Mouse (Mus musculus): ENCODE results near the gene Rab40b. TPM values are rescaled to one million over a fixed set of nuclear protein-coding genes. Genes with fewer than 3 reads are reported as not detected.

Gene Rab40b
- 0.57 TPM in 1 of 2 replicates, not detected in the other for total RNA-seq (2015)
- total RNA-seq (2017) = 0.37 TPM in 1 of 2 replicates, not detected in the other

GRCm38 (mm10) chr11:121387750-121388553 lies at the start of gene Rab40b:
Gene Rab40b, minus strand, starts transcription at chr11:121388251.
- peak; percentile 89 for ATAC-seq (replicated peaks; ENCODE audit: poor library complexity)

- ATAC-seq (replicated peaks; ENCODE audit: poor library complexity) = no peak
These were observed 49.2 kb upstream of the Rab40b start for GRCm38 (mm10) chr11:121437236-121437635.

- ATAC-seq (replicated peaks; ENCODE audit: poor library complexity) = peak; percentile 74
These were observed 46.4 kb upstream of the Rab40b start, which contains the start of gene Fn3k for GRCm38 (mm10) chr11:121434156-121435155. Gene Fn3k, plus strand, starts transcription at chr11:121434913.

- peak; percentile 56 for ATAC-seq (replicated peaks; ENCODE audit: poor library complexity)
These were observed 45.3 kb upstream of the Rab40b start for GRCm38 (mm10) chr11:121433397-121433796.

- ATAC-seq (replicated peaks; ENCODE audit: poor library complexity) = peak; percentile 49
These were observed 33.6 kb upstream of the Rab40b start for GRCm38 (mm10) chr11:121421553-121422173.

GRCm38 (mm10) chr11:121420830-121421552 lies 32.9 kb upstream of the Rab40b start, which contains the start of gene Fn3krp:
Gene Fn3krp, plus strand, starts transcription at chr11:121421401.
- peak; percentile 96 for ATAC-seq (replicated peaks; ENCODE audit: poor library complexity)

GRCm38 (mm10) chr11:121420379-121420778 lies 32.3 kb upstream of the Rab40b start:
- no peak for ATAC-seq (replicated peaks; ENCODE audit: poor library complexity)

- no peak for ATAC-seq (replicated peaks; ENCODE audit: poor library complexity)
These were observed 30.9 kb upstream of the Rab40b start for GRCm38 (mm10) chr11:121418932-121419331.

- ATAC-seq (replicated peaks; ENCODE audit: poor library complexity) = no peak
These were observed 29.9 kb upstream of the Rab40b start for GRCm38 (mm10) chr11:121417971-121418370.

- ATAC-seq (replicated peaks; ENCODE audit: poor library complexity) = no peak
These were observed 27.3 kb upstream of the Rab40b start for GRCm38 (mm10) chr11:121415351-121415750.

GRCm38 (mm10) chr11:121414762-121415161 lies 26.7 kb upstream of the Rab40b start:
- no peak for ATAC-seq (replicated peaks; ENCODE audit: poor library complexity)

GRCm38 (mm10) chr11:121407366-121408155 lies 19.5 kb upstream of the Rab40b start:
- no peak for ATAC-seq (replicated peaks; ENCODE audit: poor library complexity)

- ATAC-seq (replicated peaks; ENCODE audit: poor library complexity) = no peak
These were observed 4.4 kb upstream of the Rab40b start for GRCm38 (mm10) chr11:121392405-121392804.

GRCm38 (mm10) chr11:121390793-121391192 lies 2.7 kb upstream of the Rab40b start:
- peak; percentile 32 for ATAC-seq (replicated peaks; ENCODE audit: poor library complexity)

- ATAC-seq (replicated peaks; ENCODE audit: poor library complexity) = peak; percentile 12; the same call in 1 of the 2 replicates
These were observed 499 bp upstream of the Rab40b start for GRCm38 (mm10) chr11:121388554-121388945.

- no peak for ATAC-seq (replicated peaks; ENCODE audit: poor library complexity)
These were observed 7.8 kb downstream of the Rab40b start for GRCm38 (mm10) chr11:121380294-121380693.

- ATAC-seq (replicated peaks; ENCODE audit: poor library complexity) = no peak
These were observed 9.4 kb downstream of the Rab40b start for GRCm38 (mm10) chr11:121378644-121379043.

- no peak for ATAC-seq (replicated peaks; ENCODE audit: poor library complexity)
These were observed 14.7 kb downstream of the Rab40b start for GRCm38 (mm10) chr11:121373305-121373704.

GRCm38 (mm10) chr11:121370337-121370994 lies 17.6 kb downstream of the Rab40b start:
- ATAC-seq (replicated peaks; ENCODE audit: poor library complexity) = no peak
